Mouse (Mus musculus) hindbrain, postnatal 0 days (tissue): Measurements from ENCODE around the gene Pnkd. TPM values are rescaled to one million over a fixed set of nuclear protein-coding genes. Genes with fewer than 3 reads are reported as not detected.

ENCODE experiments used
- ATAC-seq: fragments of 200-750 bp; cut with Nextera tagmentation; 2 replicates; pipeline ENCODE4 v1.8.0; 2017; ENCODE audit warnings: mild to moderate bottlenecking, moderate TSS enrichment, moderate library complexity
- DNase-seq: peaks from one replicate; pipeline ENCODE4 v3.0.0-alpha.2; 2015; ENCODE audit warnings: low spot score
- H3K27ac ChIP-seq: fragments of 300-500 bp; sonication (generic); 2 replicates; pipeline ENCODE4 v1.5.1; 2014; ENCODE audit warnings: mild to moderate bottlenecking
- H3K27me3 ChIP-seq: fragments of 300-500 bp; sonication (generic); 2 replicates; pipeline ENCODE4 v1.6.1; 2014; ENCODE audit warnings: low read length, mixed read lengths; ENCODE audit not compliant: insufficient read depth
- H3K36me3 ChIP-seq: fragments of 300-500 bp; sonication (generic); 2 replicates; pipeline ENCODE4 v1.6.1; 2014; ENCODE audit warnings: low read length, mixed read lengths; ENCODE audit not compliant: insufficient read depth
- H3K4me1 ChIP-seq: fragments of 300-500 bp; sonication (generic); 2 replicates; pipeline ENCODE4 v1.6.1; 2014; ENCODE audit warnings: antibody characterized with exemption, low read length, mixed read lengths; ENCODE audit not compliant: insufficient read depth
- H3K4me2 ChIP-seq: fragments of 300-500 bp; sonication (generic); 2 replicates; pipeline ENCODE4 v1.6.1; 2014; ENCODE audit warnings: low read depth, mild to moderate bottlenecking, low read length, moderate library complexity, mixed read lengths
- H3K4me3 ChIP-seq: fragments of 300-500 bp; sonication (generic); 2 replicates; pipeline ENCODE4 v1.5.1; 2014; ENCODE audit warnings: low read length
- H3K9ac ChIP-seq: fragments of 300-500 bp; sonication (generic); replicated peaks from 2 replicates; pipeline ENCODE4 v1.6.1; 2014; ENCODE audit warnings: mild to moderate bottlenecking, low read length, moderate library complexity, mixed read lengths
- H3K9me3 ChIP-seq: fragments of 300-500 bp; sonication (generic); 2 replicates; pipeline ENCODE4 v1.6.1; 2016; ENCODE audit warnings: low read length, mixed read lengths
- CTCF ChIP-seq: IDR thresholded peaks from 2 replicates; pipeline ENCODE4 v1.5.1; 2016; ENCODE audit warnings: antibody characterized with exemption, control low read depth, low read depth
- WGBS: fragments of 180-500 bp; shearing (Covaris S2); extraction: QIAGEN DNeasy Blood & Tissue Kit; methylation state at CpG from one replicate; pipeline ENCODE4 v1.1.7; 2014; 5-methylcytosine and 5-hydroxymethylcytosine counted together
- polyA plus RNA-seq: library from polyadenylated mRNA; unstranded; fragments of >200 nt; fragmentation: Nextera tagmentation; extraction: Ambion mirVana; gene quantifications from 2 replicates; pipeline ENCODE4 v1.2.1, GENCODE M21; 2015
- total RNA-seq: library from RNA; depleted of rRNA; stranded (reverse); fragments of >200 nt; gene quantifications from 2 replicates; pipeline ENCODE4 v1.2.3, GENCODE M21; 2014

Pnkd gene
- total and polyA plus RNA-seq, 2 experiments from 2014 or later, result 102 to 143 TPM

GRCm38 (mm10) chr1:74352532-74353096 is 67.9 kb downstream of the Pnkd start:
- Histone ChIP-seq H3K4me3 (no peak overlapping the region), H3K4me2 (no peak overlapping the region), H3K9me3 (no peaks in the 10 kb centered on the region), H3K9ac (no peak overlapping the region), H3K27me3 (no peaks in the 10 kb centered on the region), H3K4me1 (no peaks in the 10 kb centered on the region), H3K36me3 (peaks cover 16% of the 10 kb centered on the region; the same call in 1 of the 2 replicates), H3K27ac (no peak overlapping the region)
- no peak for TF ChIP-seq CTCF
- DNase-seq (no peak), ATAC-seq (no peak)
- WGBS, result 81% methylated on average over 5 of the region's 5 CpGs

GRCm38 (mm10) chr1:74353453-74354229 is 68.9 kb downstream of the Pnkd start:
- no peak overlapping the region for H3K4me2 ChIP-seq
- H3K27ac ChIP-seq, result no peak overlapping the region
- H3K9ac ChIP-seq, result no peak overlapping the region
- no peaks in the 10 kb centered on the region for H3K4me1 ChIP-seq
- peaks cover 15% of the 10 kb centered on the region; the same call in 1 of the 2 replicates for H3K36me3 ChIP-seq
- H3K9me3 ChIP-seq, result no peaks in the 10 kb centered on the region
- TF ChIP-seq CTCF, result no peak
- no peaks in the 10 kb centered on the region for H3K27me3 ChIP-seq
- H3K4me3 ChIP-seq, result no peak overlapping the region
- ATAC-seq (no peak), DNase-seq (no peak)
- WGBS, result 93% methylated on average over 9 of the region's 9 CpGs

DNA sequence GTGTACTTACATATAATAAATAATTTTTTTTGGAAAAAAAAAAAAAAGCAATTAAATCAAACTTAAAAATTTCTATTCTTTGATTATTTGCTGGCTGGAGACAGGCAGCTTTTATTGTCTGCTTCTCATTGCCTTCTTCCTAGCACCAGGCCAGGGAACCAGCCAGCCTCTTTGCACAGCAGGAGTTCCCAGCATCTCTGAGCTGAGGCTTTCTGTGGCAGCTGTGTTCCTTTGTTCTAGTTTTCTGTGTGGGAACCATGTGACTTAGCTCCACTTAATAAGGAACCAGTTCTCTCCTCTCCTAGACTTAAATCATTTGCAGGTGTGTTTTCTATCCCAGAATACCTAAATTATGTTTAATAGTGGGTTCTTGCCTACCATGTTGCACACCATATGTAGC is 72.8 kb downstream of the Pnkd start:
- no peak overlapping the region for H3K4me2 ChIP-seq
- H3K9me3 ChIP-seq, result no peaks in the 10 kb centered on the region
- no peak for TF ChIP-seq CTCF
- H3K27me3 ChIP-seq, result no peaks in the 10 kb centered on the region
- ATAC-seq, result no peak
- H3K36me3 ChIP-seq, result no peaks in the 10 kb centered on the region
- H3K4me3 ChIP-seq, result no peak overlapping the region
- no peak for DNase-seq
- H3K4me1 ChIP-seq, result no peaks in the 10 kb centered on the region
- H3K9ac ChIP-seq, result no peak overlapping the region
- no peak overlapping the region for H3K27ac ChIP-seq

- Histone ChIP-seq H3K36me3 (no peaks in the 10 kb centered on the region), H3K4me2 (no peak overlapping the region), H3K27me3 (no peaks in the 10 kb centered on the region), H3K9ac (no peak overlapping the region), H3K4me3 (no peak overlapping the region), H3K4me1 (no peaks in the 10 kb centered on the region), H3K9me3 (no peaks in the 10 kb centered on the region), H3K27ac (no peak overlapping the region)
- TF ChIP-seq CTCF, result no peak
- no peak for ATAC-seq
- 88% methylated on average over 5 of the region's 5 CpGs for WGBS
- no peak for DNase-seq
Measured at GRCm38 (mm10) chr1:74359952-74360517, 75.3 kb downstream of the Pnkd start.

DNA sequence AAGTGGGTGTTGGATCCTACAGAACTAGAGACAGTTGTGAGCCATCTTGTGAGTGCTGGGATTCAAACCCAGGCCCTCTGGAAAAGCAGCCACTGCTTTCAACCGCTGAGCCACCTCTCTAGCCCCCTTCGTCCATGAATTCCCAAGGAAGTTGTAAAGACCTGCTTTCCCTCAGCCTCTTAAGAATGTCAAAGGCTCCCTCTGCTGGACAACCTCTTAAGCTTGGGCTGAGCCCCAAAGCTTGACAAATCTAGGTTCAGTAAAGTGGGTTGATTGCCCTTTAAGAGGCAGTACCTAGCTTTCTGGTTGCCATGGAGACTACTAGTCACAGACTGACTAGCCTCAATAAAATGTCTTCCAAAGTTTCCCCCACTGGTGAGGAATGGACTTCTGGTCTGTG is 77.1 kb downstream of the Pnkd start, which contains the start of gene Catip:
Gene Catip (plus strand): TSS at position 297 of the 400 bp plus-strand sequence.
- Histone ChIP-seq H3K36me3 (no peaks in the 10 kb centered on the region), H3K27me3 (no peaks in the 10 kb centered on the region), H3K9me3 (no peaks in the 10 kb centered on the region), H3K9ac (no peak within 1 kb of the TSS), H3K4me3 (0 out of 2 replicates have a peak within 1 kb of the TSS, but pooled peaks have one; percentile 7), H3K4me1 (no peaks in the 10 kb centered on the region), H3K4me2 (0 out of 2 replicates have a peak within 1 kb of the TSS, but pooled peaks have one; percentile 7), H3K27ac (no peak within 1 kb of the TSS)
- 0% methylated on average over 2 of the region's 2 CpGs for WGBS
- peak; percentile 86 for TF ChIP-seq CTCF
- peak; percentile 85 for ATAC-seq
- peak; percentile 94 for DNase-seq

DNA sequence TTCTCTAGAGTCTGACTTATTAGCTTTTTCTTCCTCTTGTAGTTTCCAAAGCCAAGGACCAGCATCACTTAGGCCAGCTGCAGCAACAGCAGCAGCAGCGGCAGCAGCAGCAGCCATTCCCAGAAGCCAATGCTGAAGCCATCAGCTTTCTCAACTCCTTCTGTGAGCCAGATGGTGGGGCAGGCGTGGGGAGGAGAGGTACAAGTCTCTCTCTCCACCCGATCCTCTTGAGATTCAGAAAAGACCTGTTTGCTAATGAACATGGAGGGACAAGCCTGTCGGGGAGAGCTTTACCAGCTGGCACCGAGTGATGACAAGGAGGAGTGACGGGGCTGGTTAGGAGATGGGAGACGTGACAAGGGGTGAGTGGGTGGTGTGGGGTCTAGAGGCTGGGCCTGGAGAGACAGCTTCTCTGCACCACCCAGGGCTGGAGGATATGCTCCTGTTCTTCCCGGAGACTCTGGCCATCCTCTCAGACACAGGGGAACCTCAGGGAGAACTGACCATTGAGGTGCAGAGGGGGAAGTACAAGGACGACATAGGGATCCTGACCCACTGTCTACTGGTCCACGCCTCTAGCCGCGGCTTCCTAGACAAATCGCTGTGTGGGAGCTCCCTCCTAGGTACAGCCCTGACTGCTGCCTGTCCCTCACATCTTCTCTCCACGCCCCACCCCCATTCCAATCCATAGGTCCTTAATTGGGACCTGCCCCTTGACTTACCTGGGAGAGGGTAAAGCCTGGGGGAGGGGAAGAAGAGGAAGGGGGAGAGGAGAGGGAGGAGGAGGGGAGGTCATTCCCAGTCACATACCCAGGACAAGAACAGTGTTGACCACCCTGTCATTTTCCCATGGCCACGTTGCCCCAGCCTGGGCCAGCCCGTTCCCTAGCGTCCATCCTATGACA is 77.8 kb downstream of the Pnkd start:
- no peak for TF ChIP-seq CTCF
- 0 out of 2 replicates have a peak overlapping the region, but pooled peaks have one; percentile 7 for H3K4me3 ChIP-seq
- ATAC-seq (peak; percentile 39; the same call in 1 of the 2 replicates), DNase-seq (no peak)
- 68% methylated on average over 17 of the region's 17 CpGs for WGBS
- no peaks in the 10 kb centered on the region for H3K9me3 ChIP-seq
- no peak overlapping the region for H3K27ac ChIP-seq
- H3K36me3 ChIP-seq, result no peaks in the 10 kb centered on the region
- H3K4me2 ChIP-seq, result 0 out of 2 replicates have a peak overlapping the region, but pooled peaks have one; percentile 7
- no peaks in the 10 kb centered on the region for H3K4me1 ChIP-seq
- H3K9ac ChIP-seq, result no peak overlapping the region
- no peaks in the 10 kb centered on the region for H3K27me3 ChIP-seq
